Mouse (Mus musculus) hematopoietic multipotent progenitor cell, adult 10-12 weeks (in vitro differentiated cells): ENCODE results near the gene Acat3. TPM values are rescaled to one million over a fixed set of nuclear protein-coding genes. Genes with fewer than 3 reads are reported as not detected.

Experiments
- polyA plus RNA-seq: library from polyadenylated mRNA; stranded (reverse); fragments of >175 nt; gene quantifications from 2 replicates; pipeline ENCODE4 v1.2.3, GENCODE M21; 2012; ENCODE audit warnings: low replicate concordance

The Acat3 gene
- not detected in 2 replicates for polyA plus RNA-seq

DNA sequence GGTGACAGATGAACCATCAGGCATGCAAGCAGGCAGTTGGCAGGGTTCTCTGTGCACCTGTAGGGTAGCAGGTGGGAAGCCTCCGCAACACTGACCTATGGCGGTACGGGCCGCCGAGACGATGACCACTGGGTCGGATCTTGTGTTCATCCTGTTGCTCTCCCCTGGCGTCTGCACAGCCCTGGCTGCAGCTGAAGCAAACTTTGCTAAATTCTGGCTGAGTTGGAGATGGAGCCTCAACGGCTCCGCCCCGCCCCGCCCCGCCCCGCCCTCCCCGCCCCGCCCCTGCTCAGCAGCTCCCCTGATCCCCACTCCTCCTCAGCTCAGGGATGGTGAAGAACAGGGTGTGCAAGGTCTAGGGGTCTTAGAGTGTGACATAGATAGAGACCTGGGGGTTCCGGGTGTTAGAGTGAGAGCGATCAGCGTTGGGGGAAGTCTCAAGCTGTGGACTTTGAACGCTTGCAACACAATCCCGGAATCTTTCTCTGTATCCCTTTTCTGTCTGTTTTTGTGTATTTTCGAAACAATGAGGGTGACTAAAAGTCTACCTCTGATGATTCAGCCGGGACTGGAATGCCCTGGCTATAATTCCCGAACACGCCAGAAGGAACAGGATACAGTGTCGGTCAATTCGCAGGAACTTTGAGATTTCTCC, at the start of gene Acat3:
Gene Acat3 (minus strand): TSS at position 450 of the 655 bp plus-strand sequence.

DNA sequence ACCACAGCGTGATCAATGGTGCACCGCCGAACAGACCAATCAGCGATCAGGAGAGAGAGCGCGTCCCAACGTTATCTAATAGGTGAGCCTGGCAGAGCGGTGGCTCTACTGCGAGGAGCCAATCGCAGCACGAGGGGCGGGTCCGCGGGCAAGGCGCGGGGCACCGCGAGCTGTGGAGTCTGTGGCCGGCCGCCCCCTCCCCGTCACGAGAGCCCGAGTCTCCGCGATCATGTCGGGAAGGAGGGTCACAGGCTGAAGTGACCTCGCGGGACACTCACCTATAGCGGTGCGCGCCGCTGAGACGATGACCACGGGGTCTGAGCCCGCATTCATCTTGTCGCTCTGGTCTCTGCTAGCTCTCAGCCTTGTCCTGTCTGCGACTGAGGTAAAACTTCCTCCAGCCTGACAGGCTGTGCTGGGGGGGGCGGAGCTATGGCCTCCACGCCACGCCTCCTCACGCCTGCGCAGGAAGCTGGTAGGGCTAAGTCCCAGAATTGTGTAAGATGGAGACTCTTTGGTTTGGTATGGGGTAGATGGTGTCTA, 20.0 kb upstream of the Acat3 start, which contains the start of gene Acat2:
Gene Acat2 (minus strand): TSS at position 417 of the 543 bp plus-strand sequence.

DNA sequence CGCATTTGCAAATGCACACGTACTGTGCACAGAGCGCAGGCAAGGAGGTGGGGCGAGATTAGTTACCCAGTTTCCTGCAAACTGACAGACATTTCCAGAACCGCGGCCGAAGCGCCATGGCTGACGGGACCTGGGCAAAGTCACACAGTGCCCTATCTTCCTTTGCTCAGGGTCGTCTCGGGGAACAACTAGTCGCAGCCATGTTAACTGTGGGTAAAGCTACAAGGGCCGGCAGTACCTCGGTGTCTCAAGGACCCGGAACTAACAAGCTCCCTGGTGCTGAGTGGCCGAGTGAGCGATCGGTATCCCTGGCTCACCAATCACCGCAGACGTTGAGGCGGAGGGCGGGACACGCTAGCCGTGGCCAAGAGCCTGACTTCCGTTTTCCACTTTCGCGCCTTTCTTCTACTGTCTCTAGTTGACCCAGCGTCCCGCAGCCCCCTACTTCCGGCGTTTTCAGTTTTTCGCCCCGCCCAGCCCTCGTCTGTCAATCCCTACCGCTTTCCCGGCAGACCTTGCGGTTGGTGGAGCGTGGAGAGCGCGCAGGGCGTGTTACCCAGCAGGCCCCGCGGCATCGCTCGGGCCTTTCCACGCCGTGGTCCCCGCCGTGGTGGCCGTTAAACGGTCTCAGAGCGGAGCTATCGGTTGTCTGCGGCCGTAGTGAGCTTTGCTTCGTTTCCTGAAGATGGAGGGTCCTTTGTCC, 24.4 kb downstream of the Acat3 start, which contains the start of gene Mrpl18:
Gene Mrpl18 (minus strand): TSS at position 465 of the 703 bp plus-strand sequence.

DNA sequence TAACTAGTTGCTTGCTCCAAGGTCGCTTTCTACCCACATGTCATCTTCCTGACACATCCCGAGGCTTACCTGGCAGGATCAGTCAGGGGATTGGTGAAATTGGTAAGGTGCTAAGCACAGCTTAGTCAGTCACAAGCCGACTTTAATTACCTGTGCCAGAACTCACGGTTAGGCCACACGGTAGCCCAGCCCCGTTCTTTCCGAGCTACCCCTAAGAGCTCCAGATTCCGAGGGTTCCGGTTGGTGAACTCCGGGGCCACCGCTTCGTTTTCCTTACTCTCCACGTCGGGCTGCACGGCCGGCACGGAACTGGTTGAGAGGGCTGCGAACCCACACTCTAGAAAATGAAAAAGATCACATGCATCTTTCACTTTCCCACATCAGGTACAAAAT, 24.9 kb downstream of the Acat3 start, which contains the start of gene Tcp1:
Gene Tcp1 (plus strand): TSS at position 214 of the 393 bp plus-strand sequence.

DNA sequence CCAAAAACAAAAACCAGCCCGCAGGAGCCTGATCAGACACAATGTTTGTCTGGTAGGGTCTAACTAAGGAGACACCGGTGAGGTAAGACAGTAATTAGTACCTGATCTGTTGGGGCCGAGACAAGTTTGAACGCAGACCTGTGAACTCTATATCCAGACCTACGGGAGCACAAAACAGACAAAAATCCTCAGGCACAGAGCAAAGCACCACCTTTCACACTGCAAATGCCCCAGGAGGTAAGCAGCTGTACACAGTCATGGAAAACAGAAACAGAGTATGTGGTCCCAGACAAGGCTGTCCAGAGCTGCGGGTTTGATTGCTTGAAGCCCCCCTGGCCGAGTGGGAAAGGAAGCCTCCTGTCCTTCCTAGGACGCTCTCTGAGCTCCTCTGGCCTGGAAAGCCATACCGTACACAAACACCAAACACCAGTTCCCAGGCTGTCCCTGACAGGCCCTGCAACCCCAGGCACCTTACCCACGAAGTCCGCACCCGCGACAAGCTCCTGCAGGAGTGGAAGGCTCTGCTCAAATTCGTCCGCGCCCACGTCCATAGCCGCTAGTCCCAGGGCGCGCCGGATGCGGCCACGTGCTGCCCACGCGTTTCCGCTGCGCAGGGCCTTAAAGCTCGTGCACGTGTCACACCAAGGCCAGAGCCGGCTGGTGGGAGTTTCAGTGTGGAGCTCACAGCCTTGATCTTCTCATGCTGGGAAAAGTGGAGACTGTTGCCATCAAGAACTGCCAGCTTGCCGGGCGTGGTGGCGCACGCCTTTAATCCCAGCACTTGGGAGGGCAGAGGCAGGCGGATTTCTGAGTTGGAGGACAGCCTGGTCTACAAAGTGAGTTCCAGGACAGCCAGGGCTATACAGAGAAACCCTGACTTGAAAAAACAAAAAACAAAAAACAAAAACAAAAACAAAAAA, 30.8 kb downstream of the Acat3 start, which contains the start of gene Pnldc1:
Gene Pnldc1 (minus strand): TSS at position 870 of the 920 bp plus-strand sequence.

DNA sequence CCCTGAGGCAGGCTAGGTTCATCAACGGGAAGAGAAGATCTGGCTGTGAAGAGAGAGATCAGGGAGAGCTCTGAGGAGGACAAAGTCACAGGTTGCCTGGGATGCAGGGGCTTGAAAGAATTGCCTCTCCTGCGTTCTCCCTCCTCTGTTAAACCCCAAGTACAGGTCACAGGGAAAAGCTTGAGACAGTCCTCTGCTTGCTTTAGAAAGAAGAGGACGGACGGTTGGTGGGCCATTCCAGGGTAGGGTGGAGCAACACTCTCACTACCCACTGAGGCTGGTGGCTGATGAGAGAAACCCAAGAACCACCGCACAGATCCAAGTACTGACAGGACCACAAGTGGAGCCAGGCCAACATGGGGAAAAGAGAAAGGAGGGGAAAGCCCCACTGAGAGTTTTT, 64.7 kb downstream of the Acat3 start, which contains the start of gene Mrgprh:
Gene Mrgprh (plus strand): TSS at position 301 of the 400 bp plus-strand sequence.

Other genes with a start within 250 kb of the Acat3 start
- 3.9 and 5.3 TPM in 2 replicates for gene Igf2r, start 170.9 kb downstream of the Acat3 start, polyA plus RNA-seq
- gene Mas1, start 72.5 kb downstream of the Acat3 start, polyA plus RNA-seq, result not detected in 2 replicates
- gene Mrgprh, start 64.6 kb downstream of the Acat3 start, polyA plus RNA-seq, result not detected in 2 replicates
- 0.10 and 0.66 TPM in 2 replicates for gene Pnldc1, start 30.4 kb downstream of the Acat3 start, polyA plus RNA-seq
- gene Tcp1, start 24.9 kb downstream of the Acat3 start, polyA plus RNA-seq, result 5.1 and 21.8 TPM in 2 replicates
- 5.3 and 39.4 TPM in 2 replicates for gene Mrpl18, start 24.3 kb downstream of the Acat3 start, polyA plus RNA-seq
- 2.2 and 2.5 TPM in 2 replicates for gene Acat2, start 20.1 kb upstream of the Acat3 start, polyA plus RNA-seq
- 30.2 and 43.0 TPM in 2 replicates for gene Wtap, start 53.6 kb upstream of the Acat3 start, polyA plus RNA-seq
- gene Sod2, start 66.2 kb upstream of the Acat3 start, polyA plus RNA-seq, result 136 and 308 TPM in 2 replicates
- 0.20 TPM in 1 of 2 replicates, not detected in the other for gene Gpr31b, start 111.7 kb upstream of the Acat3 start, polyA plus RNA-seq
- not detected in 2 replicates for gene Tcp10b, start 120.5 kb upstream of the Acat3 start, polyA plus RNA-seq
- 0.07 TPM in 1 of 2 replicates, not detected in the other for gene Unc93a, start 191.2 kb upstream of the Acat3 start, polyA plus RNA-seq